Mouse (Mus musculus) liver (tissue): ENCODE measurements around the gene Adamts9.
A peak's percentile ranks its signal among the peaks of the same experiment; 100 is the strongest.

Experiments used
- DNase-seq: peaks from one replicate; pipeline ENCODE4 v3.0.0-alpha.2; 2020; ENCODE audit warnings: mixed read lengths

The Adamts9 gene

GRCm38 (mm10) chr6:92943057-92943781 is at the start of gene Adamts9:
TSS of gene Adamts9 (minus strand) at chr6:92943492.
- DNase-seq: peak; percentile 75

- no peak for DNase-seq
These were observed 48.3 kb upstream of the Adamts9 start for GRCm38 (mm10) chr6:92991616-92992015.

- DNase-seq: no peak
These were observed 45.3 kb upstream of the Adamts9 start for GRCm38 (mm10) chr6:92988620-92988998.

GRCm38 (mm10) chr6:92987846-92988619 is 44.7 kb upstream of the Adamts9 start:
- peak; percentile 2 for DNase-seq

GRCm38 (mm10) chr6:92987366-92987765 is 44.1 kb upstream of the Adamts9 start:
- DNase-seq: no peak

GRCm38 (mm10) chr6:92983421-92983820 is 40.1 kb upstream of the Adamts9 start:
- no peak for DNase-seq

GRCm38 (mm10) chr6:92981451-92982186 is 38.3 kb upstream of the Adamts9 start:
- no peak for DNase-seq

- DNase-seq: no peak
These were observed 30.0 kb upstream of the Adamts9 start for GRCm38 (mm10) chr6:92973340-92973739.

- no peak for DNase-seq
These were observed 25.4 kb upstream of the Adamts9 start for GRCm38 (mm10) chr6:92968718-92969117.

- DNase-seq: no peak
These were observed 24.9 kb upstream of the Adamts9 start for GRCm38 (mm10) chr6:92968216-92968615.

- DNase-seq: no peak
These were observed 19.7 kb upstream of the Adamts9 start for GRCm38 (mm10) chr6:92962966-92963365.

GRCm38 (mm10) chr6:92960997-92961396 is 17.7 kb upstream of the Adamts9 start:
- DNase-seq: no peak

- no peak for DNase-seq
These were observed 16.1 kb upstream of the Adamts9 start for GRCm38 (mm10) chr6:92959416-92959815.

- no peak for DNase-seq
These were observed 4.2 kb upstream of the Adamts9 start for GRCm38 (mm10) chr6:92947337-92948042.

- DNase-seq: no peak
These were observed 1.4 kb upstream of the Adamts9 start for GRCm38 (mm10) chr6:92944711-92945110.

- DNase-seq: no peak
These were observed 875 bp upstream of the Adamts9 start for GRCm38 (mm10) chr6:92944048-92944685.

GRCm38 (mm10) chr6:92941756-92942420 is 1.4 kb downstream of the Adamts9 start:
- no peak for DNase-seq

GRCm38 (mm10) chr6:92941281-92941731 is 2.0 kb downstream of the Adamts9 start:
- peak; percentile 66 for DNase-seq

- no peak for DNase-seq
These were observed 2.8 kb downstream of the Adamts9 start for GRCm38 (mm10) chr6:92940191-92941131.

GRCm38 (mm10) chr6:92928261-92928660 is 15.0 kb downstream of the Adamts9 start:
- no peak for DNase-seq
